Mouse (Mus musculus): ENCODE results near the gene Kif3c. TPM values are rescaled to one million over a fixed set of nuclear protein-coding genes. Genes with fewer than 3 reads are reported as not detected.

The Kif3c gene
- 5.0 and 7.0 TPM in 2 replicates for polyA plus RNA-seq (2015; fragmentation: Nextera tagmentation; extraction: Ambion mirVana)

DNA sequence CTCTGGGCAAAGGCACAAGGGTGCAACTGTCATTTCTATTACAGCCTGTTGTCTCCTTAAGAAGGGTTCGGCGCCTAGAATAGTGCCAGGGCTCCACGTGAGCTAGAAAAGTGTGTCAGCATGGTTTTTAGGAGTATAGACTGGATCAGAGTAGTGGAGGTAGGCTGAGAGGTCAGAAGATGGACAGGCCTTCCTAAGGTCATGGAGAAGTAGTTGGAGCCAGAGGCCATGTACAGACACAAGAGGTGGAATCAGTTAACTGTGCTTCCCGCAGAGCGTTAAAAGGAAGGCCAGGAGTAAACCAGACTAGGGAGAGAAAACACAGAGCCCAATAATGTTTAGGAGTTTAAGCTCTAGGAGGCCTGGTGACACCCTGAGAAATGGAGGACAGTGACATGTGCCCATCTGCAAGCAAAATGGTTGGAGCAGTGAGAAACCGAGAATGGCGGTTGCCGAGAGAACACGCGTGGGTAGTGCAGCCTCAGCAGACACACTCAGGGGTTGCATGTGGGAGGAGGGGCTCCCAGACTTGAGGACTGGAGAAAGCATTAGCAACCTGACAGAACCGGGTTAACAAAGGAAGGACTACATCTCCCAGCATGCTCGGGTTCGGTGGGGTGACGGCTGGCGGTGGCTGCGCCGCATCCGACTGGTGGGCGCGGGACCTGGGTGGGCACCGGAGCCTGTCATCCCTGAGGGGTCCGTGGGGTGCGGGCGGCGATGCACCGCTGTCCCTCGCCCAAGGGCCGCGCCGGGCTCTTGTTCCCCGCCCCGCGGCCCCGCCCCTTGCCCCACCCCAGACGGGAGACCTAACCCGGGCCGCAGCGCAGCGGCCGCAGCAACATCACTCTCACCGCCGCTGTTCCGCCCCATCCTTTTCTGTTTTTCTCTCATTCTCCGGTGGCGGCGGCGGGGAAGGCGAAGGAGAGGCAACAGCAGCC lies at the start of gene Kif3c:
Gene Kif3c (plus strand): TSS at position 625 of the 941 bp plus-strand sequence.

GRCm38 (mm10) chr12:3426530-3427034 lies 61.6 kb downstream of the Kif3c start, which contains the start of gene Asxl2:
Asxl2 (plus strand) TSS chr12:3426857.

Other genes starting within 250 kb of the Kif3c start
- gene Rab10, start 55.2 kb upstream of the Kif3c start, polyA plus RNA-seq (2015; fragmentation: Nextera tagmentation; extraction: Ambion mirVana) = 119 and 124 TPM in 2 replicates
- gene Asxl2, start 61.7 kb downstream of the Kif3c start, polyA plus RNA-seq (2015; fragmentation: Nextera tagmentation; extraction: Ambion mirVana) = 7.0 and 7.5 TPM in 2 replicates
- 6.6 and 6.7 TPM in 2 replicates for gene Dtnb, start 207.2 kb downstream of the Kif3c start, polyA plus RNA-seq (2015; fragmentation: Nextera tagmentation; extraction: Ambion mirVana)

All from skeletal muscle tissue, postnatal 0 days (tissue).